In the genomic region with DNA sequence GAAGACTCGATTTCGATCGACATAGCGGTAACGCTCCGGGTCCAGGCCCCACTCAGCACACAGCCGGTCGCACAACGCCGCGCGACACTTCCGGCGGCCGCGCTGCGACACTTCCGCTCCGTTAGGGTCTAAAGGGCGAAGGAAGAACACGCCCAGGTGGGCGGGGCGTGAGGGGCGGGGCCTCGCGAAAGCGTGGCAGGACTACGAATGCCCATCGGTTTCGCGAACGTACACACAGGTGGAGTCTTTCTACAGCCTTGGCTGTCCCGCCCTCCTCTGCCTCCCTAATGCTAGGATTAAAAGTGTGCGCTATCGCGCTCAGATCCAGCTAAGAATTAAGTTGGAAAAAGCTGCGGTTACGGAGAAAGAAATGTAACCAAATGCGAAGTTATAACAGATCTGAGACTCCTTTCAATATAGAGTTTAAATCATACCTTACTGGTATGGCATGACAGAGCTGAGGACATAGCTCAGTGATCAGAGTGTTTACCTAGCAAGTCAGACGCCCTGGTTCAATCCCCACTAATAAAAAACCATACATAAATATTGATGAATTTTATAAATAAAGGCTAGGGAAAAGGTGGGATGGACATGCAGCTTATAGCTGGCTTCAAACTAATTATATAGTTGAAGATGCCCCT, we compare ENCODE assay signal across 8 mouse cellular contexts. TPM values are rescaled to one million over a fixed set of nuclear protein-coding genes. Genes with fewer than 3 reads are reported as not detected.
DNase-seq lines count a peak whose midpoint lies in the region; ATAC-seq and TF ChIP-seq lines count a peak whose summit lies in the region.

A gene (minus strand): TSS at position 144 of the 641 bp plus-strand sequence.

- peak within 1 kb of the TSS; percentile 92 for H3K4me3 ChIP-seq in heart, embryonic 11.5 days (ENCODE audit: low read depth, low read length)
- H3K4me3 ChIP-seq in kidney, embryonic 16.5 days (ENCODE audit: low read length) = peak within 1 kb of the TSS; percentile 99
- H3K4me3 ChIP-seq in liver, adult 2 months (ENCODE audit: insufficient read depth, low read depth, low read length) = peak within 1 kb of the TSS; percentile 96
- H3K4me3 ChIP-seq in myocyte = peak within 1 kb of the TSS; percentile 66

- H3K27ac ChIP-seq in heart, embryonic 11.5 days (ENCODE audit: low read depth, low read length) = peak within 1 kb of the TSS; percentile 59; the same call in 1 of the 2 replicates
- peak within 1 kb of the TSS; percentile 56; the same call in 1 of the 2 replicates for H3K27ac ChIP-seq in kidney, embryonic 16.5 days (ENCODE audit: low read length)
- H3K27ac ChIP-seq in liver, adult 2 months (replicated peaks; ENCODE audit: insufficient read depth, low read depth, low read length) = peak within 1 kb of the TSS; percentile 80

- peak; percentile 65; the same call in 1 of the 2 replicates for TF ChIP-seq POLR2A in liver, adult 2 months (IDR thresholded peaks at IDR 0.05; ENCODE audit: extremely low read depth, insufficient read depth, low read length)
- TF ChIP-seq POLR2A in myocyte (IDR thresholded peaks at IDR 0.05; ENCODE audit: insufficient read length, low read depth) = peak; percentile 86

- DNase-seq in B cell, adult 2 months = peak; percentile 99
- peak; percentile 99 for DNase-seq in brain, adult 2 months (ENCODE audit: low read depth, low spot score)
- DNase-seq in liver, adult 2 months (ENCODE audit: extremely low read depth, low read depth, low spot score) = peak; percentile 84
- peak; percentile 98 for DNase-seq in splenic B cell, adult 2 months (ENCODE audit: low read depth, low spot score)

- peak within 1 kb of the TSS; percentile 87 for H3K9ac ChIP-seq in heart, embryonic 11.5 days (ENCODE audit: low read depth, low read length)
- H3K9ac ChIP-seq in kidney, embryonic 16.5 days (replicated peaks; ENCODE audit: low read length) = peak within 1 kb of the TSS; percentile 97
- H3K9ac ChIP-seq in liver, adult 2 months (ENCODE audit: low read depth, low read length) = peak within 1 kb of the TSS; percentile 97

- H3K27me3 ChIP-seq in heart, embryonic 11.5 days (ENCODE audit: control insufficient read depth, insufficient read depth, low read length) = no peaks in the 10 kb centered on the region
- 0 out of 2 replicates have a peak, but pooled peaks cover 3% of the 10 kb centered on the region for H3K27me3 ChIP-seq in kidney, embryonic 16.5 days (ENCODE audit: insufficient read depth, low read length)
- no peaks in the 10 kb centered on the region for H3K27me3 ChIP-seq in liver, adult 2 months (ENCODE audit: control insufficient read depth, insufficient read depth, low read length)
- peaks cover 14% of the 10 kb centered on the region for H3K27me3 ChIP-seq in myocyte (ENCODE audit: control insufficient read depth, insufficient read depth, insufficient read length)
- H3K27me3 ChIP-seq in splenic B cell, adult 2 months (ENCODE audit: control insufficient read depth, insufficient read depth, low read length, poor library complexity, severe bottlenecking) = no peaks in the 10 kb centered on the region

- no peak for TF ChIP-seq CTCF in liver, adult 2 months (IDR thresholded peaks at IDR 0.05; ENCODE audit: low read depth, low read length)

- WGBS in heart, embryonic 11.5 days (ENCODE audit: insufficient replicate concordance) = under 1% methylated on average over 40 of the region's 40 CpGs
- WGBS in kidney, embryonic 16.5 days = under 1% methylated on average over 40 of the region's 40 CpGs
- WGBS in liver, adult 2 months = under 1% methylated on average over 40 of the region's 40 CpGs

- H3K4me2 ChIP-seq in heart, embryonic 11.5 days = peak within 1 kb of the TSS; percentile 71
- H3K4me2 ChIP-seq in kidney, embryonic 16.5 days (replicated peaks; ENCODE audit: low read depth, low read length) = peak within 1 kb of the TSS; percentile 84
- peak within 1 kb of the TSS; percentile 88 for H3K4me2 ChIP-seq in myocyte (ENCODE audit: low read depth)

- peak within 1 kb of the TSS; percentile 82 for H3ac ChIP-seq in myocyte (ENCODE audit: control insufficient read depth, insufficient read length)

- H3K36me3 ChIP-seq in heart, embryonic 11.5 days (ENCODE audit: control insufficient read depth, insufficient read depth, low read length) = peaks cover 20% of the 10 kb centered on the region
- peaks cover 19% of the 10 kb centered on the region for H3K36me3 ChIP-seq in kidney, embryonic 16.5 days (ENCODE audit: insufficient read depth, low read length)
- H3K36me3 ChIP-seq in liver, adult 2 months (ENCODE audit: control insufficient read depth, insufficient read depth, low read length) = peaks cover 22% of the 10 kb centered on the region
- H3K36me3 ChIP-seq in myocyte (ENCODE audit: control insufficient read depth, insufficient read depth) = peaks cover 25% of the 10 kb centered on the region
- peaks cover 18% of the 10 kb centered on the region for H3K36me3 ChIP-seq in splenic B cell, adult 2 months (ENCODE audit: control insufficient read depth, insufficient read depth, low read length, poor library complexity, severe bottlenecking)

- H3K4me1 ChIP-seq in heart, embryonic 11.5 days (ENCODE audit: control insufficient read depth, insufficient read depth, low read length) = no peaks in the 10 kb centered on the region
- no peaks in the 10 kb centered on the region for H3K4me1 ChIP-seq in kidney, embryonic 16.5 days (ENCODE audit: insufficient read depth, low read length)
- H3K4me1 ChIP-seq in liver, adult 2 months (ENCODE audit: control insufficient read depth, insufficient read depth, low read length) = no peaks in the 10 kb centered on the region

- H3K9me3 ChIP-seq in heart, embryonic 11.5 days (replicated peaks; ENCODE audit: control insufficient read depth, low read length) = no peaks in the 10 kb centered on the region
- no peaks in the 10 kb centered on the region for H3K9me3 ChIP-seq in kidney, embryonic 16.5 days (ENCODE audit: low read length)

- peak; percentile 98 for ATAC-seq in erythroblast, adult 5-6 weeks (replicated peaks; ENCODE audit: low FRiP score, poor library complexity, severe bottlenecking)
- peak; percentile 97 for ATAC-seq in heart, embryonic 11.5 days (replicated peaks; ENCODE audit: insufficient number of reproducible peaks, low FRiP score, low TSS enrichment)
- ATAC-seq in kidney, embryonic 16.5 days (ENCODE audit: low FRiP score, low TSS enrichment) = peak; percentile 97

- no peaks in the 10 kb centered on the region for H3K79me2 ChIP-seq in liver, adult 2 months (ENCODE audit: control insufficient read depth, insufficient read depth, low read length)
- H3K79me2 ChIP-seq in myocyte (ENCODE audit: control insufficient read depth, insufficient read depth) = peaks cover 24% of the 10 kb centered on the region

TF ChIP-seq in myocyte, 11 proteins besides CTCF, POLR2A, EP300 and RAD21:
- TF ChIP-seq POLR2AphosphoS2 (IDR thresholded peaks at IDR 0.05; ENCODE audit: insufficient read length, low read depth) (peak; percentile 83), TCF3 (IDR thresholded peaks at IDR 0.05; ENCODE audit: insufficient read length, low read depth) (no peak), SRF (IDR thresholded peaks at IDR 0.05; ENCODE audit: control insufficient read depth, insufficient read length, low read depth) (peak; percentile 89), E2F4 (IDR thresholded peaks at IDR 0.05; ENCODE audit: insufficient read depth) (no peak), MYOG (IDR thresholded peaks at IDR 0.05; ENCODE audit: control insufficient read depth in 1 of 3, insufficient read depth in 1 of 3, insufficient read length in 2 of 3, low read depth in 2 of 3) (peak in 1 of 3 experiments; percentile 53), TCF12 (IDR thresholded peaks at IDR 0.05; ENCODE audit: insufficient read depth, poor library complexity, severe bottlenecking) (no peak), MAX (IDR thresholded peaks at IDR 0.05; ENCODE audit: low read depth) (no peak), MYOD1 (IDR thresholded peaks at IDR 0.05; ENCODE audit: control insufficient read depth in 1 of 3, insufficient read length in 2 of 3, low read depth in 2 of 3) (peak in 1 of 3 experiments; percentile 46), USF1 (IDR thresholded peaks at IDR 0.05; ENCODE audit: low read depth) (no peak), CEBPB (IDR thresholded peaks at IDR 0.05; ENCODE audit: insufficient read depth, poor library complexity, severe bottlenecking) (no peak), REST (IDR thresholded peaks at IDR 0.05; ENCODE audit: insufficient read depth, insufficient read length) (no peak)

RNA-seq across cellular contexts. Expression of the gene that starts here (rescaled TPM):
- total RNA-seq in erythroblast, adult 5-6 weeks (2015; ENCODE audit: low replicate concordance) = 19.0 and 23.8 TPM in 2 replicates
- 24.4 and 30.8 TPM in 2 replicates for total RNA-seq in erythroblast, adult 5-6 weeks (2017; ENCODE audit: low replicate concordance)
- 105 and 123 TPM in 2 replicates for polyA plus RNA-seq in heart, embryonic 11.5 days (2014; fragmentation: Nextera tagmentation; extraction: Ambion mirVana)
- 170 and 176 TPM in 2 replicates for polyA plus RNA-seq in kidney, embryonic 16.5 days (2015; fragmentation: Nextera tagmentation; extraction: Ambion mirVana)
- total RNA-seq in liver, adult 2 months (2014; rRNA removed) = 53.0 and 58.3 TPM in 2 replicates
- 16.2 TPM in 2 replicates for polyA plus RNA-seq in liver, adult 2 months (2012; rRNA removed)
- polyA plus RNA-seq in myocyte (2012; fragmentation: generic; extraction: Trizol) = 67.5 TPM

Comparison
In these comparisons a context has a peak if more than half of its experiments do, and no peak if none do; other contexts are left out.
1. Peak in every context shown above with its lines: DNase-seq, ATAC-seq, H3K4me3 ChIP-seq and H3K27ac ChIP-seq.